Mouse (Mus musculus) erythroblast, embryonic 14.5 days (primary cell): ENCODE measurements around the gene Reep6. TPM values are rescaled to one million over a fixed set of nuclear protein-coding genes. Genes with fewer than 3 reads are reported as not detected.

Experiments
- H3K27me3 ChIP-seq: 2 replicates; pipeline ENCODE4 v1.6.1; 2012; ENCODE audit warnings: inconsistent platforms; ENCODE audit not compliant: control insufficient read depth
- H3K36me3 ChIP-seq: 2 replicates; pipeline ENCODE4 v1.6.1; 2012; ENCODE audit warnings: mild to moderate bottlenecking, inconsistent platforms; ENCODE audit not compliant: control insufficient read depth
- H3K4me1 ChIP-seq: 2 replicates; pipeline ENCODE4 v1.6.1; 2012; ENCODE audit warnings: inconsistent platforms; ENCODE audit not compliant: control insufficient read depth
- H3K4me3 ChIP-seq: replicated peaks from 2 replicates; pipeline ENCODE3; 2012; ENCODE audit warnings: moderate library complexity, mild to moderate bottlenecking, inconsistent platforms
- H3K9me3 ChIP-seq: 2 replicates; pipeline ENCODE4 v1.6.1; 2012; ENCODE audit warnings: low read length, inconsistent platforms, mixed read lengths; ENCODE audit not compliant: control insufficient read depth
- GATA1 ChIP-seq: IDR thresholded peaks from 2 replicates; pipeline ENCODE4 v1.6.1; 2012; ENCODE audit warnings: low read length, inconsistent platforms, mixed read lengths
- TAL1 ChIP-seq: IDR thresholded peaks from 3 replicates; pipeline ENCODE4 v1.6.1; 2012; ENCODE audit warnings: low read length, inconsistent platforms, mixed read lengths
- polyA plus RNA-seq: library from polyadenylated mRNA; stranded (reverse); fragments of >175 nt; gene quantifications from 2 replicates; pipeline ENCODE4 v1.2.3, GENCODE M21; 2012

Gene Reep6
- 18.8 and 21.4 TPM in 2 replicates for polyA plus RNA-seq

- Histone ChIP-seq H3K36me3 (peaks cover 35% of the 10 kb centered on the region), H3K9me3 (peaks cover 15% of the 10 kb centered on the region), H3K4me1 (peaks cover 84% of the 10 kb centered on the region), H3K27me3 (no peaks in the 10 kb centered on the region), H3K4me3 (peak within 1 kb of the TSS; percentile 71)
- TF ChIP-seq TAL1 (no peak), GATA1 (no peak)
These were observed at the start of gene Reep6, which contains the start of gene Pcsk4 for GRCm38 (mm10) chr10:80329273-80330081. Reep6 (plus strand) TSS chr10:80329953. Pcsk4 (minus strand) TSS chr10:80329498.

GRCm38 (mm10) chr10:80281304-80281703 is 48.4 kb upstream of the Reep6 start:
- Histone ChIP-seq H3K36me3 (peaks cover 99% of the 10 kb centered on the region), H3K27me3 (no peaks in the 10 kb centered on the region), H3K9me3 (no peaks in the 10 kb centered on the region), H3K4me1 (peaks cover 21% of the 10 kb centered on the region), H3K4me3 (no peak overlapping the region)
- no peak for TF ChIP-seq GATA1
- no peak for TF ChIP-seq TAL1

GRCm38 (mm10) chr10:80281921-80282371 is 47.8 kb upstream of the Reep6 start:
- Histone ChIP-seq H3K4me3 (no peak overlapping the region), H3K27me3 (no peaks in the 10 kb centered on the region), H3K9me3 (no peaks in the 10 kb centered on the region), H3K4me1 (peaks cover 21% of the 10 kb centered on the region), H3K36me3 (peaks cover 99% of the 10 kb centered on the region)
- TF ChIP-seq TAL1, result no peak
- no peak for TF ChIP-seq GATA1

GRCm38 (mm10) chr10:80282481-80283441 is 47.0 kb upstream of the Reep6 start:
- Histone ChIP-seq H3K4me1 (peaks cover 21% of the 10 kb centered on the region), H3K4me3 (no peak overlapping the region), H3K9me3 (no peaks in the 10 kb centered on the region), H3K36me3 (peaks cover 99% of the 10 kb centered on the region), H3K27me3 (no peaks in the 10 kb centered on the region)
- TF ChIP-seq GATA1, result no peak
- TF ChIP-seq TAL1, result no peak

GRCm38 (mm10) chr10:80285222-80286070 is 44.3 kb upstream of the Reep6 start:
- no peaks in the 10 kb centered on the region for H3K27me3 ChIP-seq
- H3K4me3 ChIP-seq, result no peak overlapping the region
- H3K9me3 ChIP-seq, result no peaks in the 10 kb centered on the region
- peaks cover 91% of the 10 kb centered on the region for H3K36me3 ChIP-seq
- peaks cover 27% of the 10 kb centered on the region for H3K4me1 ChIP-seq
- TF ChIP-seq GATA1 (no peak), TAL1 (no peak)

GRCm38 (mm10) chr10:80288097-80288496 is 41.7 kb upstream of the Reep6 start:
- no peaks in the 10 kb centered on the region for H3K9me3 ChIP-seq
- no peak for TF ChIP-seq TAL1
- no peak for TF ChIP-seq GATA1
- peaks cover 27% of the 10 kb centered on the region for H3K4me1 ChIP-seq
- no peaks in the 10 kb centered on the region for H3K27me3 ChIP-seq
- peaks cover 68% of the 10 kb centered on the region for H3K36me3 ChIP-seq
- no peak overlapping the region for H3K4me3 ChIP-seq

- peaks cover 31% of the 10 kb centered on the region for H3K4me1 ChIP-seq
- peaks cover 68% of the 10 kb centered on the region for H3K36me3 ChIP-seq
- TF ChIP-seq TAL1 (no peak), GATA1 (no peak)
- no peak overlapping the region for H3K4me3 ChIP-seq
- no peaks in the 10 kb centered on the region for H3K27me3 ChIP-seq
- H3K9me3 ChIP-seq, result no peaks in the 10 kb centered on the region
These were observed 41.1 kb upstream of the Reep6 start for GRCm38 (mm10) chr10:80288657-80289056.
